Mouse (Mus musculus): ENCODE data around the gene Xpnpep1.

GRCm38 (mm10) chr19:53010941-53011340 is 29.1 kb downstream of the Xpnpep1 start:
- TF ChIP-seq CTCF (IDR thresholded peaks at IDR 0.05; ENCODE audit: insufficient read depth, low read depth, low read length) = no peak
- no peak for TF ChIP-seq POLR2A (IDR thresholded peaks at IDR 0.05; ENCODE audit: insufficient read depth, low read depth, low read length)

Data from olfactory bulb, adult 2 months (tissue).